Mouse (Mus musculus): ENCODE data around the gene Nlrp6. TPM values are rescaled to one million over a fixed set of nuclear protein-coding genes. Genes with fewer than 3 reads are reported as not detected.
"Not testable (repeated sequence)": the region's sequence is repeated elsewhere in the genome, so short reads cannot be mapped to it uniquely, and the experiment has no call there.

Nlrp6 gene
- polyA plus RNA-seq, 1 experiment from 2014 or later: 0.25 TPM

GRCm38 (mm10) chr7:140960026-140960425, 39.3 kb downstream of the Nlrp6 start:
- Histone ChIP-seq H3K9me3 (replicated peaks) (no peaks in the 10 kb centered on the region), H3K27ac (replicated peaks) (no peak overlapping the region), H3K4me3 (replicated peaks) (no peak overlapping the region), H3K4me1 (peaks cover 23% of the 10 kb centered on the region), H3K27me3 (no peaks in the 10 kb centered on the region), H3K4me2 (replicated peaks) (no peak overlapping the region), H3K9ac (no peak overlapping the region), H3K36me3 (no peaks in the 10 kb centered on the region)
- 78% methylated on average over 5 of the region's 5 CpGs for WGBS
- ATAC-seq (ENCODE audit: insufficient number of reproducible peaks, low FRiP score, low TSS enrichment, low read depth): no peak

GRCm38 (mm10) chr7:140961416-140961815, 40.7 kb downstream of the Nlrp6 start:
- Histone ChIP-seq H3K4me3 (replicated peaks) (no peak overlapping the region), H3K4me2 (replicated peaks) (no peak overlapping the region), H3K4me1 (peaks cover 18% of the 10 kb centered on the region), H3K9me3 (replicated peaks) (no peaks in the 10 kb centered on the region), H3K36me3 (no peaks in the 10 kb centered on the region), H3K9ac (no peak overlapping the region), H3K27ac (replicated peaks) (no peak overlapping the region), H3K27me3 (no peaks in the 10 kb centered on the region)
- ATAC-seq (ENCODE audit: insufficient number of reproducible peaks, low FRiP score, low TSS enrichment, low read depth): no peak
- WGBS: 69% methylated on average over 2 of the region's 2 CpGs

- H3K9ac ChIP-seq: no peak overlapping the region
- no peak overlapping the region for H3K4me2 ChIP-seq (replicated peaks)
- no peak for ATAC-seq (ENCODE audit: insufficient number of reproducible peaks, low FRiP score, low TSS enrichment, low read depth)
- H3K27ac ChIP-seq (replicated peaks): no peak overlapping the region
- no peaks in the 10 kb centered on the region for H3K9me3 ChIP-seq (replicated peaks)
- no peaks in the 10 kb centered on the region for H3K36me3 ChIP-seq
- H3K4me1 ChIP-seq: peaks cover 15% of the 10 kb centered on the region
- no peaks in the 10 kb centered on the region for H3K27me3 ChIP-seq
- H3K4me3 ChIP-seq (replicated peaks): no peak overlapping the region
- WGBS: 76% methylated on average over 2 of the region's 2 CpGs
Observed at GRCm38 (mm10) chr7:140962733-140963132, 42.0 kb downstream of the Nlrp6 start.

- peak within 1 kb of the TSS; percentile 39 for H3K4me2 ChIP-seq (replicated peaks)
- H3K27me3 ChIP-seq: no peaks in the 10 kb centered on the region
- peaks cover 25% of the 10 kb centered on the region for H3K4me1 ChIP-seq
- H3K4me3 ChIP-seq (replicated peaks): peak within 1 kb of the TSS; percentile 26
- no peak within 1 kb of the TSS for H3K9ac ChIP-seq
- peak within 1 kb of the TSS; percentile 82 for H3K27ac ChIP-seq (replicated peaks)
- H3K36me3 ChIP-seq: no peaks in the 10 kb centered on the region
- no peak for ATAC-seq (ENCODE audit: insufficient number of reproducible peaks, low FRiP score, low TSS enrichment, low read depth)
- 87% methylated on average over 4 of the region's 4 CpGs for WGBS
- no peaks in the 10 kb centered on the region for H3K9me3 ChIP-seq (replicated peaks)
Observed at GRCm38 (mm10) chr7:140966921-140967320, 46.2 kb downstream of the Nlrp6 start, which contains the start of gene Ifitm1. TSS of gene Ifitm1 (plus strand) at chr7:140967221.

GRCm38 (mm10) chr7:140967862-140968591, 47.3 kb downstream of the Nlrp6 start:
- Histone ChIP-seq H3K9ac (no peak overlapping the region), H3K4me2 (replicated peaks) (peak overlapping the region; percentile 39)
- 6% methylated on average over 14 of the region's 14 CpGs for WGBS

GRCm38 (mm10) chr7:140968710-140969109, 48.0 kb downstream of the Nlrp6 start:
- H3K27ac ChIP-seq (replicated peaks); H3K9me3 ChIP-seq (replicated peaks); H3K36me3 ChIP-seq; H3K27me3 ChIP-seq; H3K9ac ChIP-seq; ATAC-seq (ENCODE audit: insufficient number of reproducible peaks, low FRiP score, low TSS enrichment, low read depth): not testable (repeated sequence)
- Histone ChIP-seq H3K4me3 (replicated peaks) (peak overlapping the region; percentile 26), H3K4me1 (peaks cover 35% of the 10 kb centered on the region), H3K4me2 (replicated peaks) (peak overlapping the region; percentile 39)
- WGBS: 42% methylated on average over 3 of the region's 3 CpGs

More at GRCm38 (mm10) chr7:140967862-140968591, 47.3 kb downstream of the Nlrp6 start:
- peaks cover 28% of the 10 kb centered on the region for H3K4me1 ChIP-seq
- H3K4me3 ChIP-seq (replicated peaks): peak overlapping the region; percentile 26
- peak; percentile 77 for ATAC-seq (ENCODE audit: insufficient number of reproducible peaks, low FRiP score, low TSS enrichment, low read depth)
- H3K27ac ChIP-seq (replicated peaks): peak overlapping the region; percentile 82
- no peaks in the 10 kb centered on the region for H3K36me3 ChIP-seq
- H3K9me3 ChIP-seq (replicated peaks): no peaks in the 10 kb centered on the region
- no peaks in the 10 kb centered on the region for H3K27me3 ChIP-seq

- Histone ChIP-seq H3K27me3 (no peaks in the 10 kb centered on the region), H3K4me1 (peaks cover 49% of the 10 kb centered on the region), H3K9me3 (replicated peaks) (no peaks in the 10 kb centered on the region), H3K4me2 (replicated peaks) (no peak overlapping the region), H3K36me3 (no peaks in the 10 kb centered on the region), H3K4me3 (replicated peaks) (no peak overlapping the region), H3K9ac (no peak overlapping the region), H3K27ac (replicated peaks) (peak overlapping the region; percentile 84)
- ATAC-seq (ENCODE audit: insufficient number of reproducible peaks, low FRiP score, low TSS enrichment, low read depth): no peak
- WGBS: 44% methylated on average over 7 of the region's 7 CpGs
Observed at GRCm38 (mm10) chr7:140970931-140971330, 50.2 kb downstream of the Nlrp6 start.

- peak overlapping the region; percentile 84 for H3K27ac ChIP-seq (replicated peaks)
- no peaks in the 10 kb centered on the region for H3K27me3 ChIP-seq
- peak overlapping the region; percentile 17 for H3K4me2 ChIP-seq (replicated peaks)
- H3K9me3 ChIP-seq (replicated peaks): no peaks in the 10 kb centered on the region
- peaks cover 49% of the 10 kb centered on the region for H3K4me1 ChIP-seq
- no peak overlapping the region for H3K9ac ChIP-seq
- peak; percentile 12; the same call in 1 of the 2 replicates for ATAC-seq (ENCODE audit: insufficient number of reproducible peaks, low FRiP score, low TSS enrichment, low read depth)
- WGBS: 41% methylated on average over 8 of the region's 8 CpGs
- H3K36me3 ChIP-seq: no peaks in the 10 kb centered on the region
- no peak overlapping the region for H3K4me3 ChIP-seq (replicated peaks)
Observed at GRCm38 (mm10) chr7:140971479-140972171, 50.9 kb downstream of the Nlrp6 start.

GRCm38 (mm10) chr7:140973396-140974165, 52.9 kb downstream of the Nlrp6 start:
- no peak for ATAC-seq (ENCODE audit: insufficient number of reproducible peaks, low FRiP score, low TSS enrichment, low read depth)
- no peak overlapping the region for H3K4me3 ChIP-seq (replicated peaks)

GRCm38 (mm10) chr7:140974940-140975339, 54.2 kb downstream of the Nlrp6 start:
- Histone ChIP-seq H3K27ac (replicated peaks) (0 out of 2 replicates have a peak overlapping the region, but pooled peaks have one; percentile 14), H3K4me3 (replicated peaks) (no peak overlapping the region), H3K36me3 (no peaks in the 10 kb centered on the region)

More at GRCm38 (mm10) chr7:140973396-140974165, 52.9 kb downstream of the Nlrp6 start:
- H3K36me3 ChIP-seq: no peaks in the 10 kb centered on the region
- no peaks in the 10 kb centered on the region for H3K9me3 ChIP-seq (replicated peaks)
- peak overlapping the region; percentile 83 for H3K27ac ChIP-seq (replicated peaks)
- 0 out of 2 replicates have a peak overlapping the region, but pooled peaks have one; percentile 3 for H3K4me2 ChIP-seq (replicated peaks)
- no peaks in the 10 kb centered on the region for H3K27me3 ChIP-seq
- peaks cover 37% of the 10 kb centered on the region for H3K4me1 ChIP-seq
- 28% methylated on average over 14 of the region's 14 CpGs for WGBS
- no peak overlapping the region for H3K9ac ChIP-seq

GRCm38 (mm10) chr7:140975465-140975864, 54.8 kb downstream of the Nlrp6 start:
- Histone ChIP-seq H3K4me3 (replicated peaks) (no peak overlapping the region), H3K4me2 (replicated peaks) (no peak overlapping the region), H3K9ac (no peak overlapping the region), H3K27ac (replicated peaks) (0 out of 2 replicates have a peak overlapping the region, but pooled peaks have one; percentile 14), H3K4me1 (peaks cover 37% of the 10 kb centered on the region), H3K27me3 (no peaks in the 10 kb centered on the region), H3K36me3 (no peaks in the 10 kb centered on the region), H3K9me3 (replicated peaks) (no peaks in the 10 kb centered on the region)
- WGBS: 42% methylated on average over 3 of the region's 3 CpGs
- no peak for ATAC-seq (ENCODE audit: insufficient number of reproducible peaks, low FRiP score, low TSS enrichment, low read depth)

More at GRCm38 (mm10) chr7:140974940-140975339, 54.2 kb downstream of the Nlrp6 start:
- peaks cover 37% of the 10 kb centered on the region for H3K4me1 ChIP-seq
- ATAC-seq (ENCODE audit: insufficient number of reproducible peaks, low FRiP score, low TSS enrichment, low read depth): no peak
- no peaks in the 10 kb centered on the region for H3K9me3 ChIP-seq (replicated peaks)
- H3K27me3 ChIP-seq: no peaks in the 10 kb centered on the region
- no peak overlapping the region for H3K4me2 ChIP-seq (replicated peaks)
- H3K9ac ChIP-seq: no peak overlapping the region
- WGBS: 30% methylated on average over 9 of the region's 9 CpGs
